In genomic region chr8:61426072-61426471, GRCm38 (mm10) we compare ENCODE assay signal across 13 mouse cellular contexts.
DNase-seq lines count a peak whose midpoint lies in the region; ATAC-seq lines count a peak whose summit lies in the region.
"Had no signal": no experiment of that assay in that cellular context is flagged by ENCODE, and none has a peak within 500 bp of the region (broad histone marks: within the 10 kb centered on the region; RNA-seq: fewer than 3 reads in every experiment).

No protein-coding gene starts in this region.

- ATAC-seq in inflammation-experienced regulatory T-cells, adult 6 months: peak; percentile 66
- ATAC-seq: midbrain, embryonic 16.5 days; Patski had no signal

- DNase-seq in CD4-positive, CD25-positive, alpha-beta regulatory T cell, adult 2 months (ENCODE audit: low read depth, low spot score): peak; percentile 68
- DNase-seq in MEL-GATA-1-ER (ENCODE audit: extremely low read depth, low read depth): peak; percentile 57
- peak; percentile 34 for DNase-seq in thymus, postnatal 0 days (ENCODE audit: low spot score)
- no peak for DNase-seq in heart, postnatal 4 days
- DNase-seq in cerebellum, postnatal 25 days: no peak
- no peak for DNase-seq in adrenal gland, adult (ENCODE audit: inconsistent age in 2 of 2, low spot score in 1 of 2)
- DNase-seq: cerebellum, adult 9-10 months; embryo, embryonic 11 days; gastrocnemius, postnatal 14 days; lung, adult 2 months had no signal

Comparison
In these comparisons a context has a peak if more than half of its experiments do, and no peak if none do; other contexts are left out.
1. DNase-seq: peak in CD4-positive, CD25-positive, alpha-beta regulatory T cell, adult 2 months (single experiment), MEL-GATA-1-ER (single experiment) and thymus, postnatal 0 days (single experiment); none in heart, postnatal 4 days (single experiment), cerebellum, postnatal 25 days (0 of 2) and adrenal gland, adult (0 of 2).